In the genomic region with DNA sequence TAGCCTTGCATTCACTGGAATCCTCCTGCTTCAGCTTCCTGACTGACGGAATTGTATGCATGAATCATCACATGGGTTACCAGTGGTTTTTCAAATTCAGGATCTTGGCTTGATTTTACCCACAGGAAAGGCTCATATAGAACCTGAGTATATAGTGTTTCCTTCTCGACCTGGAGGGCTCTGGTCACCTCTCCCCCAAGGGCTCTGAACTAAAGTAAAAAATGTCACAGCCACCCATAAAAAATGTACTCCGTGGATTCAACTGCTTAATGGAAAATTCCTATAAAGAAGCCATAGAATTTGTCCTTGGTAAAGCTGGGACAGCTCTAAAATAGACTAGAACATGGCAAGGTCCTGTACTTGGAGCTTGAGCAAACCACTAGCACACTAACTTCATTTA, we compare ENCODE assay signal across 18 mouse cellular contexts.
"Had no signal": no experiment of that assay in that cellular context is flagged by ENCODE, and none has a peak within 500 bp of the region (broad histone marks: within the 10 kb centered on the region; RNA-seq: fewer than 3 reads in every experiment).

No protein-coding gene starts in this region.

- H3K4me1 ChIP-seq: midbrain, embryonic 13.5 days; stomach, embryonic 15.5 days had no signal

- H3K9ac ChIP-seq: lung, embryonic 14.5 days; midbrain, embryonic 13.5 days; neural tube, embryonic 13.5 days; neural tube, embryonic 15.5 days; stomach, embryonic 15.5 days had no signal

- H3K27ac ChIP-seq: midbrain, embryonic 10.5 days; midbrain, embryonic 13.5 days; neural tube, embryonic 13.5 days; neural tube, embryonic 15.5 days; stomach, embryonic 15.5 days; stomach, postnatal 0 days had no signal

- H3K9me3 ChIP-seq: midbrain, embryonic 10.5 days; midbrain, embryonic 13.5 days; neural tube, embryonic 13.5 days; neural tube, embryonic 15.5 days; stomach, embryonic 15.5 days had no signal

- ATAC-seq: midbrain, embryonic 13.5 days; midbrain, embryonic 16.5 days had no signal

- DNase-seq: lung, adult 18-20 months; lung, embryonic 14.5 days; lung, postnatal 10 days; lung, postnatal 4 days; retina, postnatal 1 day; right cerebral cortex, adult 18-20 months; right cerebral cortex, postnatal 14 days; thymus, adult 2 months; thymus, postnatal 25 days; thymus, postnatal 4 days had no signal

- H3K36me3 ChIP-seq: midbrain, embryonic 10.5 days; midbrain, embryonic 13.5 days; neural tube, embryonic 13.5 days; neural tube, embryonic 15.5 days; stomach, embryonic 15.5 days had no signal

- H3K4me2 ChIP-seq: lung, embryonic 14.5 days; midbrain, embryonic 13.5 days; neural tube, embryonic 13.5 days; neural tube, embryonic 15.5 days; stomach, embryonic 15.5 days had no signal

- H3K4me3 ChIP-seq: midbrain, embryonic 10.5 days; midbrain, embryonic 13.5 days; myocyte; neural tube, embryonic 13.5 days; neural tube, embryonic 15.5 days; stomach, embryonic 15.5 days had no signal

- H3K27me3 ChIP-seq: midbrain, embryonic 13.5 days; neural tube, embryonic 13.5 days; neural tube, embryonic 15.5 days; stomach, embryonic 15.5 days had no signal
